Mouse (Mus musculus): ENCODE results near the gene Cyp17a1.

Cyp17a1 gene

GRCm38 (mm10) chr19:46672766-46673418 lies at the start of gene Cyp17a1:
Gene Cyp17a1 (minus strand): TSS chr19:46673172.
- DNase-seq (ENCODE audit: low spot score in 2 of 2), result no peak

- DNase-seq (ENCODE audit: low spot score in 2 of 2), result no peak
Measured at GRCm38 (mm10) chr19:46718150-46718549, 45.2 kb upstream of the Cyp17a1 start.

GRCm38 (mm10) chr19:46715016-46715415 lies 42.0 kb upstream of the Cyp17a1 start:
- no peak for DNase-seq (ENCODE audit: low spot score in 2 of 2)

- DNase-seq (ENCODE audit: low spot score in 2 of 2), result no peak
Measured at GRCm38 (mm10) chr19:46714234-46714633, 41.3 kb upstream of the Cyp17a1 start.

- DNase-seq (ENCODE audit: low spot score in 2 of 2), result no peak
Measured at GRCm38 (mm10) chr19:46710614-46711013, 37.6 kb upstream of the Cyp17a1 start.

GRCm38 (mm10) chr19:46707296-46708151 lies 34.6 kb upstream of the Cyp17a1 start, which contains the start of gene As3mt:
Gene As3mt (plus strand): TSS chr19:46707458.
- peak; percentile 73 to 85 for DNase-seq (ENCODE audit: low spot score in 2 of 2)

- DNase-seq (ENCODE audit: low spot score in 2 of 2), result no peak
Measured at GRCm38 (mm10) chr19:46706540-46707295, 33.7 kb upstream of the Cyp17a1 start.

- no peak for DNase-seq (ENCODE audit: low spot score in 2 of 2)
Measured at GRCm38 (mm10) chr19:46705779-46706495, 33.0 kb upstream of the Cyp17a1 start.

- no peak for DNase-seq (ENCODE audit: low spot score in 2 of 2)
Measured at GRCm38 (mm10) chr19:46701156-46701555, 28.2 kb upstream of the Cyp17a1 start.

GRCm38 (mm10) chr19:46699011-46699481 lies 26.1 kb upstream of the Cyp17a1 start:
- DNase-seq (ENCODE audit: low spot score in 2 of 2), result no peak

GRCm38 (mm10) chr19:46697840-46698517 lies 25.0 kb upstream of the Cyp17a1 start:
- DNase-seq (ENCODE audit: low spot score in 2 of 2), result peak; percentile 27 to 68

- no peak for DNase-seq (ENCODE audit: low spot score in 2 of 2)
Measured at GRCm38 (mm10) chr19:46696943-46697342, 24.0 kb upstream of the Cyp17a1 start.

- no peak for DNase-seq (ENCODE audit: low spot score in 2 of 2)
Measured at GRCm38 (mm10) chr19:46696482-46696881, 23.5 kb upstream of the Cyp17a1 start.

GRCm38 (mm10) chr19:46693146-46693545 lies 20.2 kb upstream of the Cyp17a1 start:
- DNase-seq (ENCODE audit: low spot score in 2 of 2), result no peak

- no peak for DNase-seq (ENCODE audit: low spot score in 2 of 2)
Measured at GRCm38 (mm10) chr19:46691078-46691477, 18.1 kb upstream of the Cyp17a1 start.

- DNase-seq (ENCODE audit: low spot score in 2 of 2), result no peak
Measured at GRCm38 (mm10) chr19:46690387-46690786, 17.4 kb upstream of the Cyp17a1 start.

- DNase-seq (ENCODE audit: low spot score in 2 of 2), result peak; percentile 83 to 92
Measured at GRCm38 (mm10) chr19:46689460-46690372, 16.7 kb upstream of the Cyp17a1 start, which contains the start of gene Borcs7. Gene Borcs7 (plus strand): TSS chr19:46689906.

GRCm38 (mm10) chr19:46679720-46680383 lies 6.9 kb upstream of the Cyp17a1 start:
- DNase-seq (ENCODE audit: low spot score in 2 of 2), result no peak

- DNase-seq (ENCODE audit: low spot score in 2 of 2), result no peak
Measured at GRCm38 (mm10) chr19:46675641-46676040, 2.7 kb upstream of the Cyp17a1 start.

All from spleen, postnatal 4 days (tissue).